In the genomic region with DNA sequence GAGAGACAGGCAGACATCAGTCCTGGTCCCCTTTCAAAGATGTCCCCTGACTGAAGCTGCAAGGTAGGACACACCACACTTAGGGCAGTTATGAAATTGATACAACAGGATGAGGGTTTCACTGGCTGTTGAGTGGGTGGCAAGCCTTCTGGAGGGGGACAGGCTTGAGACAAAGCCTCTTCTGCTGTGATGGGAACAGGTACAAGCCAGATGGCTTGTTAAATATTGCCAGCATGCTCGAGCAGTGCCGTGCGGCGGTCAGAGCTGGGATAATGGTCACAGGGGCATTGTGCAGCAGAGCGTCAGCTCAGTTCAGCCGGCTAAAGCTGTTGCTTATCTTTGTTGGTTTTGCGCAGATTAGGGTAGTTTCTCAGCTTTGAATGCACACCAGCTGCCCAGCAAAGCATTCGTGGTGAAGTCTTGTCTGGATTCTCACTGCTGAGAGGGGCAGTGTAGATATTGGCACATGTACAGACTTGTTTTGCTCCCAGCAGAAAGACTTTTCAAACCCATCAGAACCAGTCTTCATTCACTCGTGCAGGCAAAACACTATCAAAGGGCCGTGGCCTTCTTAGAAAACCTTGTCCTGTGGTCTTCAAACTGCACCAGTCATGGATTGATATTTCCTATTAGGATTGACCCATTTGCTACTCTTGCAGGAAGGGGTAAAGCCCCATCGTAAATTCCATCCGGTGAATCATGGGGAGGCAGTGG, we compare ENCODE assay signal across 9 mouse cellular contexts.
DNase-seq lines count a peak whose midpoint lies in the region; ATAC-seq and TF ChIP-seq lines count a peak whose summit lies in the region.
"Had no signal": no experiment of that assay in that cellular context is flagged by ENCODE, and none has a peak within 500 bp of the region (broad histone marks: within the 10 kb centered on the region; RNA-seq: fewer than 3 reads in every experiment).

No protein-coding gene starts in this region.

- H3K9ac ChIP-seq in liver, embryonic 11.5 days (ENCODE audit: low read depth, low read length): no peak overlapping the region
- H3K9ac ChIP-seq: embryonic facial prominence, embryonic 13.5 days had no signal

- H3K27me3 ChIP-seq in liver, embryonic 11.5 days (replicated peaks; ENCODE audit: control insufficient read depth, insufficient read depth, low read length): no peaks in the 10 kb centered on the region
- H3K27me3 ChIP-seq: embryonic facial prominence, embryonic 13.5 days had no signal

- peaks cover 2% of the 10 kb centered on the region; the same call in 1 of the 2 replicates for H3K4me1 ChIP-seq in liver, embryonic 11.5 days (replicated peaks; ENCODE audit: control insufficient read depth, insufficient read depth, low read length)
- H3K4me1 ChIP-seq: embryonic facial prominence, embryonic 13.5 days; megakaryocyte, embryonic 14.5 days had no signal

- WGBS in liver, embryonic 11.5 days: 48% methylated on average over 12 of the region's 12 CpGs

- intact Hi-C loops in gastrocnemius, adult 2 months (cut with DNase I): no loop called here

- no peak overlapping the region for H3K4me3 ChIP-seq in liver, embryonic 11.5 days (ENCODE audit: low read depth, low read length)
- no peak overlapping the region for H3K4me3 ChIP-seq in gastrocnemius, adult 2 months
- H3K4me3 ChIP-seq: embryonic facial prominence, embryonic 13.5 days; megakaryocyte, embryonic 14.5 days had no signal

- H3K9me3 ChIP-seq in liver, embryonic 11.5 days (ENCODE audit: control insufficient read depth, low read length): no peaks in the 10 kb centered on the region
- H3K9me3 ChIP-seq: embryonic facial prominence, embryonic 13.5 days; megakaryocyte, embryonic 14.5 days had no signal

- H3K36me3 ChIP-seq in liver, embryonic 11.5 days (ENCODE audit: control insufficient read depth, insufficient read depth, low read length): no peaks in the 10 kb centered on the region
- H3K36me3 ChIP-seq: embryonic facial prominence, embryonic 13.5 days had no signal

- peak; percentile 42; the same call in 1 of the 2 replicates for ATAC-seq in liver, embryonic 11.5 days (replicated peaks; ENCODE audit: low FRiP score)

- no peak overlapping the region; the same call in 1 of the 2 replicates for H3K27ac ChIP-seq in liver, embryonic 11.5 days (ENCODE audit: low read depth, low read length)
- H3K27ac ChIP-seq in gastrocnemius, adult 2 months: no peak overlapping the region
- H3K27ac ChIP-seq: embryonic facial prominence, embryonic 13.5 days had no signal

- H3K4me2 ChIP-seq in liver, embryonic 11.5 days: no peak overlapping the region
- H3K4me2 ChIP-seq: embryonic facial prominence, embryonic 13.5 days had no signal

- no peak for TF ChIP-seq CTCF in gastrocnemius, adult 2 months (IDR thresholded peaks at IDR 0.05)

- DNase-seq in brain, adult 2 months (ENCODE audit: low read depth, low spot score): peak; percentile 37
- peak; percentile 7 to 12 for DNase-seq in cerebellum, adult 18-20 months
- DNase-seq in kidney, adult 11 months: peak; percentile 11
- no peak for DNase-seq in liver, embryonic 11.5 days (ENCODE audit: low spot score)
- DNase-seq in natural killer cell, adult 2 months (ENCODE audit: low spot score in 2 of 2): no peak
- no peak for DNase-seq in right cerebral cortex, postnatal 14 days
- no peak for DNase-seq in gastrocnemius, adult 2 months

Comparison
In these comparisons a context has a peak if more than half of its experiments do, and no peak if none do; other contexts are left out.
1. DNase-seq: peak in brain, adult 2 months (single experiment), cerebellum, adult 18-20 months (2 of 2) and kidney, adult 11 months (single experiment); none in liver, embryonic 11.5 days (single experiment), natural killer cell, adult 2 months (0 of 2), right cerebral cortex, postnatal 14 days (single experiment) and gastrocnemius, adult 2 months (single experiment).